Mouse (Mus musculus) embryo, embryonic 11.5 days (tissue): ENCODE results near the gene Gm12887.

Experiments
- DNase-seq: peaks from one replicate; pipeline ENCODE4 v3.0.0-alpha.2; 2012; ENCODE audit warnings: low read depth, low spot score

The Gm12887 gene

DNA sequence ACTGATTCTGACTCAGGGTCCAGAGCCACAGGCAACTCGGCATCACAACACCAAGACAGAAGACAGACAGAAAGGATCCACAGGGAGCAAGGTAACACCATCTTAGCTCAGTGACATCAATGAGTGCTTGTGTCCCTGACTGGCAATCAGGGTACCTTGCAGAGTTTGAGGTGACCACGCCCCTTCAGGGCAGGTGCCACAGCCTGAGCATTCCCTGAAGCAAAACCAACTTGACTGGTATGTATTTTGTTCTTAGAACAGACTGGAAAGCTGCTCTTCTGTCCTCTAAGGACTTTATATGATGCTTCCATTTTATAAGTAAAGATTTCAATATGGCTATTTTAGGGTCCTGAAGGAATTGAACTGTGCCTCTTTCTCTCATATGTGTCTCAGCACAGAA, at the start of gene Gm12887:
Gene Gm12887 (minus strand): TSS at position 101 of the 400 bp plus-strand sequence.
- no peak for DNase-seq

GRCm38 (mm10) chr4:121657040-121657439, 35.1 kb upstream of the Gm12887 start:
- no peak for DNase-seq
